Mouse (Mus musculus): ENCODE results near the gene Stard5.

Gene Stard5

GRCm38 (mm10) chr7:83631828-83632681 is at the start of gene Stard5:
Gene Stard5 (plus strand): TSS chr7:83631959.
- DNase-seq (ENCODE audit: low spot score), result peak; percentile 94

DNA sequence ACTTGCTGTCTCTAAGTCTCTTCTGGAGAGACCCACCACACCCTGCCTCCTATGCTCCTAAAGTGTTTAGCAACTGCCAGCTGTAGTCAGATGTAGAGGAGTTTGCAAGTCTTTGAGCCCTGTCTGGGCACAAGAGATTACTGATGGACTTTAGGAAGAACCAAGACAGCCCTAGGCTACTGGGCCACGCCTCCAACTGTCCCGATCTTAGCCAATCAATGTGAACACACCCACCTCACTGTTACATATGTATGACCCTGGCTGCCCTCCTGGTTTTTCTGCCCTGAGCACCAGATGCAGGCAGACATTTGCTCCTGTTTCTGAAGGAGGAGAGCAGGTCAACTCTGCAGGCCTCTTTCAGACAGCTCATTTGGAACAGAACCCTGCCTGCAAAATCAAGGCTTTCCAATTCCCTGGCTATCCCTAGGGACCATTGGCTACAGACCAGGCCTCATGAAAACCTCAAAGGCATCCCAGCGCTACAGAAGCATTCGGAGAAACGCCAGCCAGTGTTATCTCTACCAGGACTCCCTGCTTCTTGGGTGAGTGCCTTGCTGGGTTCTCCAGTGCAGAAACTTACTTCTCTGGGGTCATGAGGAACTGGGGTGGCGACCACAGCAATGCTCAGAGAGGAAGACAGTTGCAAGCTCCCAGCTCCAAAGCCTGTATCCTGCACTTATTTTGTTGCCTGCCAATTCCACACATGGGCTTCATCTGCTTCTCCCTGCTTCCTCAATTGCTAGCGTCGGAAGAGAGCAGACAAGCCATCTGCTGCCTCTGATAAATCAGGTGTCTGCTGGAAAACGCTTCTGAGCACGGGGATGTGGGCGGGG is 46.9 kb upstream of the Stard5 start, which contains the start of gene Tmc3:
Gene Tmc3 (plus strand): TSS at position 289 of the 833 bp plus-strand sequence.
- peak; percentile 68 for DNase-seq (ENCODE audit: low spot score)

DNA sequence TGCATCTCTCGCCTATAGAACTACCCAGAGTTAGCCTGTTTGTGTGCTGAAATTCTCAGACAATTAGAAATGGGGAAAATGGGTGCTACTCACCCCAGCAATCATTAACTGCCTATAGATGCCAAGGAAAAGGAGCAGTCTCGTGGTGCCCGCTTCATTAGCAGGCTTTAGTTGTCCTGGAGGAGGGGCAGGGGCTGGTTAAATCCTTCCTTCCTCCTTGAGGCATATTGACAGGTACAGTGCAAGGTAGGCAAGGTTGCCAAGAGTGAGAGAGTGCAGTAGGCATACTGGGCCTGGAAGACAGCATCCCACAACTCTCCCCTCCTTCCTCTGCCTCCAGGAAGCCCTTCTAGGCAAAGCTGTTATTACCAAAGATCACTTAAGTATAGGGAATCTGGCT is 37.7 kb upstream of the Stard5 start:
- DNase-seq (ENCODE audit: low spot score), result no peak

GRCm38 (mm10) chr7:83597063-83597462 is 34.7 kb upstream of the Stard5 start:
- no peak for DNase-seq (ENCODE audit: low spot score)

GRCm38 (mm10) chr7:83598997-83599912 is 32.5 kb upstream of the Stard5 start:
- no peak for DNase-seq (ENCODE audit: low spot score)

DNA sequence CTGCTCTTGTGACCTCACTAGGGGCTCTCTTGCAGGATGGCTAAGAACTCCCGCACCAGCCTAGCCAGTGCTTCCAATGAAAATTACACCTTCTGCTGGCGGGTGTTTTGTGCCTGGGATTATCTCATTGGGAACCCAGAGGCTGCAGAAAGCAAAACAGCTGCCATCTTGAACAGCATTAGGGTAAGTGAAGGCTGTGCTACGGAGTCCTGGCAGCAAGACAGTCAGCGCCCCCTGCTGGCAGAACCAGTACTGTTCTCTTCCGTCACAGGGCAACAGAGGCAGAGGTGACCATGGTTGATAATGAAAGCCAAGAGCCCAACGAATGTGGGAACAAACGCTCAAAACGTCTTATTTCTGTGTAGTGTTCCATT is 31.9 kb upstream of the Stard5 start:
- peak; percentile 65 for DNase-seq (ENCODE audit: low spot score)

GRCm38 (mm10) chr7:83604180-83604944 is 27.4 kb upstream of the Stard5 start:
- DNase-seq (ENCODE audit: low spot score), result no peak

DNA sequence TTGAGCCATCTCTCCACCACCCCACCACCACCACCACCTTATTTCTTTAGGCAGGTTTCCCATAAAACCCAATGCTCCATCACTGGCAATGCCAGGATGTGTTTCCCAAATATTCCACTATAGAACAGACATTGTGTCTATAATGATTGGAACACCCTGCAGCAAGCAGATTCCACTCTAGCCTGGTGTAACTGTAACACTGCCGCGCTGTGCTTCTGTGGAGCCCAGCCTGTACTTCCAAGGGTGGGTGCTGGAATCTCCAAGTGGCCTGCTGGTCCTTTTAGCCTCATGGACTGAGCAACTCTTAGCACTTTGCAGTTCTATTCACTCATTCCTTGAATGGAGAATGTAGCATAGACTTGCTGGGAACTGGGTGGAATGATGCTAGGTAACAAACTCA is 25.0 kb upstream of the Stard5 start:
- no peak for DNase-seq (ENCODE audit: low spot score)

DNA sequence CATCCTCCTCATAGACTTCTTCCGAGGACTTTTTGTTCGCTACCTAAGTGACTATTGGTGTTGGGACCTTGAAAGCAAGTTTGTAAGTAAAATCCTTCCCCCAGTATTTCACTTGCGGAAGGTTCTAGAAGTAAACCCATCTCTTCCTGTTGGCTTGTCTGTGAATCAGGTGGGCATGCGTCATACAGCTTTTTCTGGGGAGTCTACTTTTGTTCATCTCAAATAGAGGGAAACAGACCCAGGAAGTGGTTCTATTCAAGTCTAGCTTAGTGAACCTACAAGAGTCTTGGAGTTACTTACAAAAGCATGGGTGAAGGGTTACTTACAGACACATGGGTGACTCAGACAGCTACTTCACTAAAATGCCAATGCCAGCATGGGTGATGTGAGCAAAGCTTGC is 21.9 kb upstream of the Stard5 start:
- DNase-seq (ENCODE audit: low spot score), result no peak

DNA sequence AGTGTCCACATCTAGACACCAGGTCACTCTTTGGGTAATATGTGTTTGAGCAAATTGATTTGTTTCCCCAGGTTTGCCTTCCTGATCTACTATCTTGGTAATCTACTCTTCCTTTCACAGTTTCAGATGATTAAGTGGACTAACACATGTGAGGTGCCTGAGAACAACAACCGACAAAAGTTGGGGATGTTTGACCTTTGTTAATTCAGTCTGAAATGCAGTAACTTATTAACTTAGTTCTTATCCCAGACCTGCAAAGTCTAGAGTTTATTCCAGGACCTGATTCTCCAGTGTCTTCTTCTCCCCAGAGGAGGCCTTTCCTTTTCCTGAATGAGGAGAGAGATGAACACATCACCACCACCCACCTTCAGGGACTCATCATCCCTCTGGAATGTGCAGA is 19.9 kb upstream of the Stard5 start:
- DNase-seq (ENCODE audit: low spot score), result no peak

- DNase-seq (ENCODE audit: low spot score), result no peak
Observed at GRCm38 (mm10) chr7:83615272-83615671, 16.5 kb upstream of the Stard5 start.

DNA sequence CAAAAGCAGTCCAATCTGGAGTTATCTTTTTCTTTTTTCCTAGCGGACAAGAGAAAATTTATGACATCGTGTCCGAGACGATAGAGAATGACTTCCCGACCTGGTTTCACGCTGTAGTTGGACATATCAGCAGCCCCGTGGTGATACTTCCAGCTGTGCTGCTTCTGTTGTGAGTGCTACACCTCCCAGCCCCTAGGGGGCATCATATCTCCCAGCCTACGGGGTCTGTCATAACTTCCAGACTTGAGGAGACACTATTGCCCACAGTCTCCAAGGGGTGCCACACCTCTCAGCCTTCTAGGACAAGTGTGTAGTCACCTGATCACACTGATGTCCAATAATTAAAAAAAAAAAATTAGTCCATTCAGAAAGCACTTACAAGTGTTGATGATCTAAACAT is 15.9 kb upstream of the Stard5 start:
- DNase-seq (ENCODE audit: low spot score), result no peak

DNA sequence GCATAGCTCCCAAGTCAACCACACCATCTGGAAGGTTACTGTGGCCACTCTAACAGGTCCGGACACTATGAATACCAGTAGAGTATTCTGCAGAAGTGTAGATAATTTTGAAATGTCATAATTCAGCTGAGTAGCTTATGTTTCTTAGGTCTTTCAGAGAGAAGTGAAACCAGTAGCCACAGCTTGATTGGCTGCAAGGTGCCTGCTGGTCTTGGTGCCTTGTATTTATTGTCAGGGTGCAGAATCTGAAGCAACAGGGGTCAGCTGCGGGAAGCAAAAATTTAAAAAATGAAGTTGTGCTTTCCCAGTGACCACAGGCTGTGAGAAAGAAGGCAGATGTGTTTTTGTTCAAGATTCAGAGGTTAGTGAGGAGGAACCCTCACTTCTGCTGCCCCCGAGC is 15.5 kb upstream of the Stard5 start:
- DNase-seq (ENCODE audit: low spot score), result no peak

DNA sequence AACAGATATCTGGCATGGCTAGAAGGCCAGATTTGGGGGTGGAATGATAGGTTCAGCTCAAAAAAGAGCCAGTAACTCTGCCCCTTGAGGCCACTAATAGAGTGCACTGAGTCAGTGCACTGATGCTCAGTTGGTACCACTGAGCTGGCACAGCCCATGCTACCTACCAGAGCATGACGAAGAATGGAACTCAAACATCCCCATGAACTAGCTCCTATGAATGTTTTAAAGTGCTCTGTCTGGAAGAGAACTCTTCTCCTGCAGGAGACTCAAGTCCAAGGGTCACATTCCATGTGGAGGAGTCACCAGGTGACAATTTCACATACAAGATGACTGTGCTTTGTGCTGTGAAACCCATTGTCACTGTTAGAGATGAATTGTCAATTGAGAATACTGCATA is 13.1 kb upstream of the Stard5 start:
- DNase-seq (ENCODE audit: low spot score), result no peak

DNA sequence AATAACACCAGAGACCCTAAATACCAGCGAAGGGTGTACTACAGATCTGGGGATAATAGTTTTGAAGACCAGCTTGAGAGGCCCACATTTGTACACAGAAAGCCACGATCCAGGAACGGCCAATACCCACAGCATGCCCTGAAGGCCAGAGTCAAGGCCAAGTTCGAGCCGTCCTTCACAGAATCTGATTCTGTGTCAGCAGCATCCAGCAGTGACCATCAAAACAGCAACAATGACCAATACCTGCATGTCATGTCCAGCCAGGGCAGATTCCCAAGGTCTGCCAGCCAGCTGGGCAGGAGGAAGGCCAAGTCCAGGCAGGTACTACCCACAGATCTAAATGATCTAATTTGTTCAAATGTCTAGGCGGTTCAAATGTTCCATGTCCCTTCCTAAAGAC is 9.2 kb upstream of the Stard5 start:
- no peak for DNase-seq (ENCODE audit: low spot score)

DNA sequence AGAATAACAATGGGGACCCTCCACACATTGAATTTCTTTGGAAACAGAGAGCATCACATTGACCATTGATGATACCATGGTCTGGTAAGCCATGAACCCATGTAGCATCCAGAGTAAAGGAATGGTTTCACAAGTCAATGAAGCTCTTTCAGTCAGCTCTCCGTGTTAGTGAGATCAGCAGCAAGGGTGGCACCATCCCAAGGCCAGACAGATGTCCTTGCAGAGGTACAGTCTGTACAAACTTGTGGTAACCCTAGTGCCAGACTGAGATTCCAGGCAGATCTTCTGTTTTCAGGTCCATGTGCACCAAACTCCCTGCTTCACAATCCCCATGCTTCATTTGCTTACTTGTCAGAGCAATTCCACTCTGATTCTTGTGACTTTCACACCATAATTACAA is 7.7 kb upstream of the Stard5 start:
- no peak for DNase-seq (ENCODE audit: low spot score)

- DNase-seq (ENCODE audit: low spot score), result no peak
Observed at GRCm38 (mm10) chr7:83626557-83627257, 5.1 kb upstream of the Stard5 start.

- DNase-seq (ENCODE audit: low spot score), result no peak
Observed at GRCm38 (mm10) chr7:83627369-83627768, 4.4 kb upstream of the Stard5 start.

GRCm38 (mm10) chr7:83631073-83631827 is 509 bp upstream of the Stard5 start:
- no peak for DNase-seq (ENCODE audit: low spot score)

DNA sequence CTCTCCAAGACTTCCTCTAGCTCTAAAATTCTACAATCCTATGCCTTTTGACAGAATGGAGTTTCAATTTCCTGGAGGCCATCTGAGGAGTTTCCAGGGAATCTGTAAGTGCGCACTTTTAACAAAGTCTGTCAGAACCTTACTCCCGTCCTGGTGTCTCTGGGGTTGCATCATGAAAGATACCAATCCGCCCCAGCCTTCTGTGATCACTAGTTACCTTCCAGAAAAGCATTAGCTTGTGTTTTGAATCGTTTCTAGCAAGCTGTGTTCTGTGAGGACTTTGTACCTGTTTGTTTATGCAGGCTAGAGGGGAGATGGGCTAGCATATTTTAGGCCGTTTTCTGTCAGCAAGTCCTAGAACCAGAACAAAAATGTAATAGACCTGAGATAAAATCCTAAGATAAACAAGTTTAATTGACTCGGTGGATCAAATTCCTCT is 942 bp downstream of the Stard5 start:
- no peak for DNase-seq (ENCODE audit: low spot score)

Measured in testis, postnatal 10 days (tissue).